Mouse (Mus musculus) frontal cortex, postnatal 36 days (tissue): Measurements from ENCODE around the gene Inca1.
A peak's percentile ranks its signal among the peaks of the same experiment; 100 is the strongest.

Experiments used
- DNase-seq, 2 experiments: peaks; one replicate each; pipeline ENCODE4 v3.0.0; 2022; ENCODE audit warnings: low spot score in 2 of 2

Gene Inca1

GRCm38 (mm10) chr11:70701984-70702733, 2.2 kb upstream of the Inca1 start:
- no peak for DNase-seq

DNA sequence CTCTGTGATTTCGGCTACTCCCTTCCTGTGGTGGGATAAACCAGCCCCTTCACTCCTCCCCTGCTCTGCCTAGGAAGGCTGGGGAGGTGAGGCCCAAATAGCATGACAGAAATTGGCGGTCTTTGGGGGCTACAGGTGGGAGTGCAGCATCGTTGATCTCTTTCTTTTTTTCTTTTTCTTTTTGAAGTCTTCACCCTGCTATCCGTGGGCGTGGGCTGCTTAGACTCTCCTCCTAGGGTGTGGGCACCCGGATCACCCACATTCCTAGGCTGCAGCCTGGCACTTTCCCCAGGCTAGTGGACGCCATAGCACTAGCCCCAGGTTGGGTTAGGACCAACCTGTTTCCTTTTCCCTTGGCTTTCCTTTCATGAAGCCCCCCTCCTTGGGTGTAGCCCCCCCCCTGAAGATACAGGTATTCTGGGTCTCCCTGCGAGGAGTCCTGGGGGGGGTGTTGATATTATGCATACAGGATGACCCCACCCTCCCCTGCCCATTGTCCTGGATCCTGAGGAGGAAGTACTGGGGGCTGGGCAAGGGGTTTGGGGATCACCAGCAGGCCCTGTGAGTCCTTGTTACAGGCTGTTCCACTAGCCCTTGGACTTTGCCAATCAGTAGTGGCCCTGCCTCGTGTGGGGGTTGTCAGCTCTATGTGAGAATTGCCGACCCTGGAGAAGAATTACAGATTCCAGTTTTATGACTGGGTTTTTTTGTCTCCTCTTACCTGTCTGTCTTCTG, 1.4 kb upstream of the Inca1 start:
- DNase-seq: no peak

DNA sequence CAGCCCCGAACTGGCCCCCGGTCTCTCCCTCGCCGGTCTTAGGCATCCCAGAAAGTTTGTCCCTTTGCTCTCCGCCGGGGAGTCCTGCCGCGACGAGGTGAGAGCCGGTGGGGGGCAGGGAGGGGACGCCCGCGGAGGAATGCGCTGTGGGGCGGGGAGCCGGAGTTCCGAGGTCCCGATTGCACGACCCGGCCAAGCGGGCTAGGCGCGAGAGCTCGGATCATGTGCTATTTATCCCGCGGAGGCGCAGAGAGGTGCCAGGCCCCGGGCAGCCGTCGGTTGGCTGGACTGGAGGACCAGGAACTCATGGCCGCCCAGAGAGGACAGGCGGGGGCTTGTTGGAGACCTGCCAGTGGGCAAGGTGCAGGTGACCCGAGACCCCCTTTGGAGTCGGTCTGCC, 658 bp upstream of the Inca1 start:
- DNase-seq: peak; percentile 45 to 54

DNA sequence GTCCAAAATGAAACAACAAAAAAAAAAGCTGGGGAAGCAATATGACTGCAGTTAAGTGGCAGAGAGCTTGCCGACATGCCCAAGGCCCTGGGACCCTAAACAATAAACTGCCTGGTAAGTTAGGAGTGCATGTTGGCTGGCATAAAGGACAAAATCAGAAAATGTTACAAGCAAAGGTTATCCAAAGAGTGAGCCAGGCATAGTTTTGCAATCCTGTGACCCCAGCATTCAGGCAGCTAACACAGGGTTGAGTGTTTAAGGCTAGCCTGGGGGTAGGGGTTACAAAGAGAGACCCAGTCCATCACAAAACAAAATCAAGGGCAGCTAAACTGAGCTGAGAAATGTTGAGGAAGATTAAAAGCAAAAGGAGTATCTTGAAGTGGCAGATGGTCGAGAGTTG, 904 bp downstream of the Inca1 start:
- no peak for DNase-seq

DNA sequence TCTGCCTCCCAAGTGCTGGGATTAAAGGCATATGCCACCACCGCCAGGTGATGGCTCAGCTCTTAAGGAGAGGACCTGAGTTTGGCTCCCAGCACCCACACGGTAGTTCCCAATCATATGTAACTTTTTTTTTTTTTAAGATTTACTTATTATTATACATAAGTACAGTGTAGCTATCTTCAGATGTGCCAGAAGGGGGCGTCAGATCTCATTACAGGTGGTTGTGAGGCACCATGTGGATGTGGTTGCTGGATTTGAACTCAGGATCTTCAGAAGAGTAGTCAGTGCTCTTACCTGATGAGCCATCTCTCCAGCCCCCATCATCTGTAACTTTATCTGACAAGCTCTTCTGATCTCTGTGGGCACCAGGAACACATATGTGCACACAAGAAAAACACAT, 2.6 kb downstream of the Inca1 start:
- no peak for DNase-seq

DNA sequence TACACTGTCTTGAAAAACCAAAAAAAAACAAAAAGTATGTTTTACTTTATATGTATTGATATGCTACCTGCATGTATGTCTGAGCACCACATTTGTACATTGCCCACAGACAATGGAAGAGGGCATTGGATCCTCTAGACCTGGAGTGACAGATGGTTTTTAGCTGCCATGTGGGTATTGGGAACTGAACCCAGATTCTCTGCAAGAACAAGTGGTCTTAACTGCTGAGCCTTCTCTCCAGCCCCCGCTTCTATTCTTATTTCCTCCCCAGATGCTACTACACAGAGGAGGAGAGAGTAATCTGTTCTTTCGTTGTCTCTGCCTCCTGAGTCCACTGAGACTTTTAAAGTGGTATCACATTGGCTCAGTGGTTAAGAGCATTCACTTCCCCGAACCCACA, 6.5 kb downstream of the Inca1 start:
- no peak for DNase-seq

GRCm38 (mm10) chr11:70689578-70689977, 10.4 kb downstream of the Inca1 start:
- no peak for DNase-seq

- no peak for DNase-seq
These were observed 11.6 kb downstream of the Inca1 start for GRCm38 (mm10) chr11:70688372-70688771.

DNA sequence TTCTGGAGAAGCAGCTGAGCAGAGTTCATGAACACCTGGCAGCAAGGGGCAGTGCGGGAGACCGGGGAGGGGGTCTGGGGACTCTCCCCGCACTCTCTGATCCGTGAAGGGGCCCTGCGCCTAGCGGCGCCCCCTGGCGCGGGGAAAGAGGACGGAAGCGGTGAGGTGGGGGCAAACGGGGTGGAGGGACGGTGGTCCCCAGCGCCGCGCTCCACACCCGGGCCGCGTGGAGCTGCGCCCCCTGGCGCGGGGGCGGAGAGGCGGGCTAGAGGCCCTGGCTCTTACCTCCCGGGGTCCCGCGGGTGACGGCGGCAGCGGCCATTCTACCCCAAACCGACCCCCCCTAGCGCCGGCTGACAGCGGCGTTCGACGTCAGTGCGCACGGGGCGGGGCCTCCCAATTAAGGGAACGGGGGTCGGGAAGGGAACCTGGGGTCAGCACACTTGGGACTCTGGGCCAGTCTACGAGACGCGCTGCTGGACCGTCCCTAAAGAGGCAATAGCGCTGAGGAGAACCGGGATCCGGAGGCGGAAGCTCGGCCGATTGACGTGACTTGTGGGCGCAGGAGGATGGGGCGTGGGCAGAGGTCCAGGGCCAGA, 12.3 kb downstream of the Inca1 start, which contains the start of gene Camta2:
Gene Camta2 (minus strand): TSS at position 505 of the 599 bp plus-strand sequence.
- DNase-seq: peak; percentile 85 to 87

DNA sequence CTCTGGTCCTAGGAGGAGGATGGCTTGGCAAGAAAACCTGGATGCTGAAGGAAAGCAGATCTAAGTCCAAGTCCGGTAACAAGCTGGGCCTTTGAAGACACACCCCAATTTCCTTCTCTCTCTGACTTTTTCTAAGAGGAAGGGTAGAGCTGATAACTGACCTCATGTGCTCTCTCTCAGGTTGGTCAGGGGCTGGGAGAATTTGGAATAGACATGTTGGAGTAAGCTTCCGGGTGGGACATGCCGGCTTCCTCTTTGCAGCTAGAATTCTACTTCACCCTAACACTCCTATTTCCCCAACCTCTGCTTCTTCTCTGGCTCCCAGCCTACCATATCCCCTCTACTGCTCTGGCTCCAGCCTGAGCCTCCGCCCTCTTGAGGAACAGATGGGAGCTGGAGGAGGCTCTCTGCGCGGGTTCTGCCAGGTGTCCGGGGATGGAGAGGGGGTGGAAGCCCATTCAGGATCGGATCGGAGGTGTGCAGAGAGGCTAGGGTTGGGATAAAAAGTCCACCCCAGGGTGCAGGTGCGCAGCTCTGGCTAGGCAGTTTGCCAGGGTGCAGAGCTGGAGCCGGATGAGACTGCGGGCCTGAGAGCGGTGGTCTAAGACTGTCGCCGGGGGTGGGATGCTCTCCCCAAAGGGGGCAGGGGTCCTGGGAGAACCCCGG, 12.9 kb downstream of the Inca1 start:
- peak; percentile 69 to 75 for DNase-seq

DNA sequence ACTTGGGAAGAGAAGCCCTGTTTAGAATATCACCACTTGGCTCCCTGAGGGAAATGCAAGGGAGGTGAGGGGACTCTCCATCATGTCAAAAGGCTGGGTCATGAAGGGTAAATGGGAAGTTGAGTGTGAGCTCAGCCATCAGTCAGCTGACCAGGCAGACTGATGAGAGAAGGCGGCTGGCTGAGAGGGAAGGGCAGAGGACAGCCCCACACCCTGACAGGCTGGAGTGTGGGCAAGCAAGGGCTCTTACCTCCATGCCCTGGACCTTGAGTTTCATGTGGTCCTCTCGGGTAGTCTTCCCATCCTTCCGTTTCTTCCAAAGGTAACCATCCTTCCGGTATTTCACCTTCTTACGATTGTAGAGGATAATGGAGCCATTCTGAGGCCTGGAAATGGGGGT, 16.3 kb downstream of the Inca1 start:
- DNase-seq: no peak

DNA sequence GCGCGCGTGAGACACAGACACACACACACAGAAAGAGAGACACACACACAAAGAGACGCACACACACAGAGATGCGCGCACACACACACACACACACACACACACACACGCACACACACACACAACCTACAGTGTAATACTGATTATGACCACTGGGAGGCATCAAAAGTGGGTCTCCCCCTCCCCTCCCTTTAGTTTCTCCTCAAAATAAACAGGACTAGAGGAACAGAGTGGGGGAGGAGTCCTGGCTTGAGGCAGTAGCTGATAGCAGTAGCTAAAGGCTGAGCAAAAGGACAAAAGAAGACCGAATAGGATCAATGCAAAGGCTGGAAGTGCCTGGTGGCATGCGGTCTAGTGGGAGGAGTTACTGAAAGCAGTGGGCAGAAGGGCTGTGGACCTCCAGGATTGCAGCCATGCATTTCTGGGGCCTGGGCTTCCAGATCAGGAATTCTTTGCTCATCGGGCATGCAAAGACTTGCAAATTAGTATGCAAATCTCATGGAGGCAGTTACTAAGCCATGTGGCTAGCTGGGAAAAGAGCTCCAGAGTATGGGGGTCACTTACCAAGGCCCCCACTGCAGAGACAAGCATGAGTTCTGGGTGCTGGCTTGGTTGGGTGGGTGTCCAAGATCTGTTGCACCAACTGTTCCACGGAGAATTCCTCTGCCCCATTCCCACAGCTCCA, 17.9 kb downstream of the Inca1 start:
- DNase-seq: peak; percentile 29 to 51

DNA sequence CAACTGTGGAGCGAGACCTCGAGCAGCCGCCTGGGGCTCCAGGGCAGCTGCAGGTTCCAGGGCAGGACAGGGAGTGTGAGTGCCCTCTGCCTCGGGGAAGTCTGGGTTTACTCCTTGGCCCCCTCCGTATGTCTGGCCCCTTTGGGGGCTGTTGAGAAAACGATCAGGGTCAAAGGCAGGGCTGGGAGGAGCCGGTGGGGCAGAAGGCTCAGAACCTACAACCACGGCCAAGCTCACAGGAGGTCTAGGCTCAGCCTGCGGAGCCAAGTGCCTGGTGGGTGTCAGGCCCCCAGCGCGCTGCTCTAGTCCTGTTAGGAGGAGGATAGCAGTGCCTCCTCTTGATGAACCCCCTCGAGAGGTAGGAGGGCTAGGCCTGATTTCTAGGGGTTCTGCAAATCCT, 18.8 kb downstream of the Inca1 start:
- DNase-seq: no peak

DNA sequence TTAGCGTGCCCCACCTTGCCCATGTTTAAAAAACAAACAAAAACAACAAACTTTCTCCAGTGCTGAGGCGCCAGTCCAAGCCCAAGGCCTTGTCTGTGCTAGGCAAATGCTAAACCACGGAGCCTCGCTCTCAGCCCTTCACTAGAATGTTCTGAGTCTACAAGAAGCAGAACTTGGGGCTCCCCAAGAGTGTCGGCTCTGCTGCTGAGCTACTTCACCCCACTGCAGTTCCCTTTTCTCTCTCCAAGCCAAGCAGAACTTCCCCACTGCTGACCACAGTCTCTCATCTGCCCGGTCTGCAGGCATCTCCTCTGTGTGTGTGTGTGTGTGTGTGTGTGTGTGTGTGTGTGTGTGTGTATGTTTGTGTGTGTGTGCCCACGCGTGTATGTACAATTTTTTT, 20.1 kb downstream of the Inca1 start:
- DNase-seq: no peak

DNA sequence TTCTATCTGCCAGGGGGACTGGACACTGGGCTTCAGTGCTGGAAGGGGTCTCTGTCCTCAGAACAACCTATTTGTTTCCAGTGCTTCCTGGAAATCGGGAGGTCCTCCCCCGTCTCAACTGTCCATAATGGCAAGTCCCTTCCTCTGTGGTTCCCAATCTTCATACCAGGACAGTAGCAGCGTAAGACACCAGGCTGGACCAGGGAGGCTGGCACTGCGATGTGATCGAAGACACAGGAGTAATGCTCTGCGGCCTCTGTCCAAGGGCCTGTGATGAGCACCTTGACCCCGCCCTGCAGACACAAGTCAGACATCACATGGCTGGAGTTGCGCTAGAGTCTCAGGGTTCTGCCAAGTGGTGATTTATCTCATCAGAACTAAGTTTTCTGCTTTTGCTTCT, 20.6 kb downstream of the Inca1 start:
- DNase-seq: no peak

DNA sequence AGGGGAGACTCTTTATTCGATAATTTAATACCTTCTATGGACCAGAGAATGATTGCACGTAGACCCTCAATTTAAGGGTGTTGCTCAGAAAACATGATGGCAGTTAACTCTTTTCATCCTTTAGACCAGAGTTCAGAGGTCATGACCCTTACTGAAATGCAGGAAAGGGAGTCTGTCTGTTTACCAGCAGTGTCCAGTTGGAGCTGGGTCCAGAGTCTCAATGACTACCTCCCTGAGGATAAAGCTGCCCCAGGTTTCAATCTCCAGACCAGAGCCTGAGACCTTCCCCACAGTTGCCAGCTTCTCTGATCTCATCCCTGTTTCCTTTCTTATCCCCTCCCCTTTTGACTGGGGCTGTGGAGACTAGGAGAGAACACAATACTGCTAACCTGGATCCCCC, 21.4 kb downstream of the Inca1 start:
- DNase-seq: no peak

- DNase-seq: no peak
These were observed 21.9 kb downstream of the Inca1 start for GRCm38 (mm10) chr11:70678092-70678491.

- no peak for DNase-seq
These were observed 25.5 kb downstream of the Inca1 start for GRCm38 (mm10) chr11:70674501-70674900.

GRCm38 (mm10) chr11:70674014-70674413, 25.9 kb downstream of the Inca1 start:
- DNase-seq: no peak

- no peak for DNase-seq
These were observed 28.5 kb downstream of the Inca1 start for GRCm38 (mm10) chr11:70671333-70672047.

DNA sequence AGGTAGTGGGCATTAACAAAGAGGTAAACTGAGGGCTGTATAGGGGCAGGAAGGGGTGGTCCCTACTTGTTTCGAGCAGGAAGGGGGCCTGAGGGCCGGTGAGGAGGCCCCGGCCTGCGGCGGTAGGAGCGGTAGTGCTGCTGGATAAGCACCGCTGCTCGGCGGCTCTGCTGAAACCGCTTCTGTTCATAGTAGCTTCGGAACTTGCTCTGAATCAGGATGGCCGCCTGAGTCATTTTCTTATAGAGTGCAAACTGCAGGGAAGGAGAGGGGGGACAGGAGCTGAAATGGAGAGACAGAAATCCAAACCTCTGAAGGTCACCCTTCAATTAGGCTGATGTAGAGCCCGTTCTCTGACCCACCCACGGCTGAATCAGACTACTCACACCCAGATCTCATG, 29.5 kb downstream of the Inca1 start:
- DNase-seq: no peak
